Mouse (Mus musculus) splenic B cell, adult 2 months (primary cell): ENCODE results near the gene Cwc25.
A peak's percentile ranks its signal among the peaks of the same experiment; 100 is the strongest.

Experiments used
- DNase-seq: peaks from one replicate; pipeline ENCODE4 v3.0.0-alpha.2; 2011; ENCODE audit warnings: low read depth, low spot score
- H3K27me3 ChIP-seq: 2 replicates; pipeline ENCODE4 v1.6.1; 2012; ENCODE audit warnings: mild to moderate bottlenecking, low read length, moderate library complexity, mixed read lengths; ENCODE audit not compliant: control insufficient read depth, poor library complexity, insufficient read depth, severe bottlenecking
- H3K36me3 ChIP-seq: 2 replicates; pipeline ENCODE4 v1.6.1; 2012; ENCODE audit warnings: mild to moderate bottlenecking, low read length, moderate library complexity, mixed read lengths; ENCODE audit not compliant: control insufficient read depth, poor library complexity, insufficient read depth, severe bottlenecking

Gene Cwc25

GRCm38 (mm10) chr11:97805662-97806612 is 39.6 kb upstream of the Cwc25 start:
- Histone ChIP-seq H3K27me3 (no peaks in the 10 kb centered on the region), H3K36me3 (peaks cover 6% of the 10 kb centered on the region)
- DNase-seq = no peak

DNA sequence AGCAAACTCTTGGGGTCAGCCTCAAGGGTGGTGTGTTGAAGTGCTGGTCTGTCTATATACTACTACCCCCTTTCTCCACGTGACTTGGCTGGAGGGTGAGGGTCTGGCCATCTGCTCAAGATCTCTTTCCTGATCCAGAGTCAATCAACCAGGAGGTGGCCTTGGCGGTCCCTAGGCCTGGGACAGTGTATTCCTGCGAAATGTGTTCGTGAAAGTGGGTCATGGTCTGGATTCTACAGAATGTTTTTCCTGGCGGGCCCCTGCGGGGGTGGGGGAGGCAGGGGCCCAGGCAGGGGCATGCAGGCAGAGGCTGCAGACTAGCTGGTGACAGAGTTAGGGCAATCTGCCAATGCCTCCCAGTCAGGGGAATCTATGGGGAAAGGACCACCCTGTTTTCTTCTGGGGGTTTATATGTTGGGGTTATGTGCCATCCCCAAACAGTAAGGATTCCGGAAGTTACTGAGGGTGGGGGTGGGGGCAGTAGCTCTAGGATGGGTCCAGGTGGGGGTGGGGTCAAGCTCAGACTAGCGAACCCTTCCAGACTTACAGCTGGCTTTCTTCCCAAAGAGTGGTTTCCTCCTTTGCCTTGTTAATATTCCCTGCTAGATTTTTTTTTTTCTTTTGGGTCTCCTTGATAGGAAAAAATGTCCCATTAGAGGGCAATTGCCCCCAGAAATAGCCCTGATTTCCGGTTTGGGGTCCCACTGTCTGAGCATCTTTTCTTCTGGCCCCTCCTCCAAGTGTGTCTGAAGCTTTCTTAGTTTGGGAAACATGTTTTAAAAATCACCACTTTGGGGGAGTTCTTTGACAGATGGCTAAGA is 38.7 kb upstream of the Cwc25 start:
- no peak for DNase-seq
- Histone ChIP-seq H3K36me3 (peaks cover 6% of the 10 kb centered on the region), H3K27me3 (no peaks in the 10 kb centered on the region)

DNA sequence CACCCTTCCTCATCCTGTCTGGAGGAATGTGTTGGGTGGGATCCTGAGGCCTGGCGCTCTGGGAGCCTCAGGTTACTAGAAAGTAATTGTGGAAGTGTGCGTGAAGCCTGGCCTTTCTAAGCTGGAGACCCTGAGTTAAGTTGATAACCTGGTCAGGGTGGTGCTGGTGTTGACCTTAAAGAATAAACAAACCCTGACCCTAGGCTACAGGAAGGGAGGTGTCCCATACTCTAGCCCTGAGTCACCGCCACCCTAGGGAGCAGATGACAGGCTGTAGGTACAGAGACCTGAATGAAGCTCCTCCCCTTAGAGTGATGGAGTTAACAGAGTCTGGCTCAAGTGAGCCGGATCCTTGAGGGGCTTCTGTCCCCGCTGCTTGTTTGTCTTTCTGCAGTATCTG is 37.5 kb upstream of the Cwc25 start:
- Histone ChIP-seq H3K27me3 (no peaks in the 10 kb centered on the region), H3K36me3 (peaks cover 5% of the 10 kb centered on the region)
- DNase-seq = no peak

- no peaks in the 10 kb centered on the region for H3K27me3 ChIP-seq
- H3K36me3 ChIP-seq = peaks cover 2% of the 10 kb centered on the region; the same call in 1 of the 2 replicates
- no peak for DNase-seq
Measured at GRCm38 (mm10) chr11:97802495-97802894, 36.1 kb upstream of the Cwc25 start.

DNA sequence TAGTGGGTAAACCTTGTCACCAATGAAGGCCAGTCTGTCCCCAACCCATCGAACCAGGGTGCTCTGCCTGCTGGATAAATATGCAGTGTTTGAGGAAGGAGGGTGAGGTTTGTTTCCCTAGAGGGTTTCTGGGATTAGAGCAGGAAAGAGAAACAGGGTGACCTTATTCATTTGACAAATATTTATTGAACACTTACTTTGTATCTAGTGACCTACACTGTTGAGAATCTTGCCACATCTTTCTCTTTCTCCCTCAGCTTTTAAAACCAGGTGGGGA is 35.8 kb upstream of the Cwc25 start:
- Histone ChIP-seq H3K36me3 (no peaks in the 10 kb centered on the region; the same call in 1 of the 2 replicates), H3K27me3 (no peaks in the 10 kb centered on the region)
- DNase-seq = no peak

- Histone ChIP-seq H3K27me3 (no peaks in the 10 kb centered on the region), H3K36me3 (no peaks in the 10 kb centered on the region; the same call in 1 of the 2 replicates)
- DNase-seq = no peak
Measured at GRCm38 (mm10) chr11:97801409-97802193, 35.2 kb upstream of the Cwc25 start.

- no peaks in the 10 kb centered on the region for H3K27me3 ChIP-seq
- no peaks in the 10 kb centered on the region; the same call in 1 of the 2 replicates for H3K36me3 ChIP-seq
- DNase-seq = no peak
Measured at GRCm38 (mm10) chr11:97800691-97801408, 34.5 kb upstream of the Cwc25 start.

DNA sequence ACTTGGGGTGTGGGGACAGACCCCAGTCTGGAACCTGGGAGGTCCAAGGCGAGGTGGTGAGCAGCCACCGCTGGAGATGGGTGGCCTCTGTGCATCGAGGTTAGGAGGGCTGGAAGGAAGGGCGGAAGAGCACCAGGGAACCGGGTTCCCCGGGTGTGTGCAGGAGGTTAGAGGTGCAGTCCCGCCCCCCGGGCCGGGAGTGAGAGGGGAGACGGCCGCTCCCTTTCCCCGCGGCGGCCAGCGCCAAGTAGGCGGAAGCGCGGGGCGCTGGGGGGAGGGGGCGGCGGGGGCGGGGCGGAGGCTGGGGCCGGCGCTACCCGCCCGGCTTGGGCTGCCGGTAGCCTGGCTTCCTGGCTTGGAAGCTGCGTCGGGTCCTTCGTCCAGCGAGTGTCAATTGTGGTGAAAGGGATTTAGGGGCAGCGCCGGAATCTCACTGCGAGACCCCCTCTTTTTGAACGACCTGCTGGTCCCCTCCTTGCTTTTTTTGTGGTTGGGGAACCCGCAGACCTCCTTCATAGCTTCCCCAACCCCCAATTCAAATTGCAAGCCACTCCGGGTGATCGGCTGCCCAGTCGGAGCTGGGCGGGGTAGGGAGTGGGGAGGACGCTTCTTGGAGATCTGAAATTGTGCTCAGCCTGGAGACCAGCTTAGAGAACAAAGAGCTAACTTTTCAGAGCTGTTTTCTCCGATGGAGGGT is 33.8 kb upstream of the Cwc25 start:
- H3K36me3 ChIP-seq = no peaks in the 10 kb centered on the region; the same call in 1 of the 2 replicates
- peak; percentile 57 for DNase-seq

GRCm38 (mm10) chr11:97799146-97799993 is 33.0 kb upstream of the Cwc25 start:
- Histone ChIP-seq H3K27me3 (no peaks in the 10 kb centered on the region), H3K36me3 (no peaks in the 10 kb centered on the region; the same call in 1 of the 2 replicates)
- peak; percentile 87 for DNase-seq

More for the DNA sequence above, 33.8 kb upstream of the Cwc25 start:
- H3K27me3 ChIP-seq = no peaks in the 10 kb centered on the region

- DNase-seq = peak; percentile 94
- H3K27me3 ChIP-seq = no peaks in the 10 kb centered on the region
- H3K36me3 ChIP-seq = no peaks in the 10 kb centered on the region
Measured at GRCm38 (mm10) chr11:97798782-97799145, 32.4 kb upstream of the Cwc25 start, which contains the start of gene Lasp1. Gene Lasp1 (plus strand): TSS chr11:97799000.

- Histone ChIP-seq H3K36me3 (no peaks in the 10 kb centered on the region), H3K27me3 (no peaks in the 10 kb centered on the region)
- DNase-seq = no peak
Measured at GRCm38 (mm10) chr11:97798083-97798435, 31.7 kb upstream of the Cwc25 start.

GRCm38 (mm10) chr11:97797369-97798082 is 31.2 kb upstream of the Cwc25 start:
- Histone ChIP-seq H3K27me3 (no peaks in the 10 kb centered on the region), H3K36me3 (no peaks in the 10 kb centered on the region)
- no peak for DNase-seq
